Mouse (Mus musculus) hindbrain, postnatal 0 days (tissue): ENCODE results near the gene Tpm3. TPM values are rescaled to one million over a fixed set of nuclear protein-coding genes. Genes with fewer than 3 reads are reported as not detected.

Experiments
- ATAC-seq: fragments of 200-750 bp; cut with Nextera tagmentation; 2 replicates; pipeline ENCODE4 v1.8.0; 2017; ENCODE audit warnings: mild to moderate bottlenecking, moderate TSS enrichment, moderate library complexity
- DNase-seq: peaks from one replicate; pipeline ENCODE4 v3.0.0-alpha.2; 2015; ENCODE audit warnings: low spot score
- H3K27ac ChIP-seq: fragments of 300-500 bp; sonication (generic); 2 replicates; pipeline ENCODE4 v1.5.1; 2014; ENCODE audit warnings: mild to moderate bottlenecking
- H3K27me3 ChIP-seq: fragments of 300-500 bp; sonication (generic); 2 replicates; pipeline ENCODE4 v1.6.1; 2014; ENCODE audit warnings: low read length, mixed read lengths; ENCODE audit not compliant: insufficient read depth
- H3K36me3 ChIP-seq: fragments of 300-500 bp; sonication (generic); 2 replicates; pipeline ENCODE4 v1.6.1; 2014; ENCODE audit warnings: low read length, mixed read lengths; ENCODE audit not compliant: insufficient read depth
- H3K4me1 ChIP-seq: fragments of 300-500 bp; sonication (generic); 2 replicates; pipeline ENCODE4 v1.6.1; 2014; ENCODE audit warnings: antibody characterized with exemption, low read length, mixed read lengths; ENCODE audit not compliant: insufficient read depth
- H3K4me2 ChIP-seq: fragments of 300-500 bp; sonication (generic); 2 replicates; pipeline ENCODE4 v1.6.1; 2014; ENCODE audit warnings: low read depth, mild to moderate bottlenecking, low read length, moderate library complexity, mixed read lengths
- H3K4me3 ChIP-seq: fragments of 300-500 bp; sonication (generic); 2 replicates; pipeline ENCODE4 v1.5.1; 2014; ENCODE audit warnings: low read length
- H3K9ac ChIP-seq: fragments of 300-500 bp; sonication (generic); replicated peaks from 2 replicates; pipeline ENCODE4 v1.6.1; 2014; ENCODE audit warnings: mild to moderate bottlenecking, low read length, moderate library complexity, mixed read lengths
- H3K9me3 ChIP-seq: fragments of 300-500 bp; sonication (generic); 2 replicates; pipeline ENCODE4 v1.6.1; 2016; ENCODE audit warnings: low read length, mixed read lengths
- CTCF ChIP-seq: IDR thresholded peaks from 2 replicates; pipeline ENCODE4 v1.5.1; 2016; ENCODE audit warnings: antibody characterized with exemption, control low read depth, low read depth
- WGBS: fragments of 180-500 bp; shearing (Covaris S2); extraction: QIAGEN DNeasy Blood & Tissue Kit; methylation state at CpG from one replicate; pipeline ENCODE4 v1.1.7; 2014; 5-methylcytosine and 5-hydroxymethylcytosine counted together
- polyA plus RNA-seq: library from polyadenylated mRNA; unstranded; fragments of >200 nt; fragmentation: Nextera tagmentation; extraction: Ambion mirVana; gene quantifications from 2 replicates; pipeline ENCODE4 v1.2.1, GENCODE M21; 2015
- total RNA-seq: library from RNA; depleted of rRNA; stranded (reverse); fragments of >200 nt; gene quantifications from 2 replicates; pipeline ENCODE4 v1.2.3, GENCODE M21; 2014; rRNA removed

Tpm3 gene
- total RNA-seq (136 and 142 TPM in 2 replicates), polyA plus RNA-seq (300 and 302 TPM in 2 replicates)

DNA sequence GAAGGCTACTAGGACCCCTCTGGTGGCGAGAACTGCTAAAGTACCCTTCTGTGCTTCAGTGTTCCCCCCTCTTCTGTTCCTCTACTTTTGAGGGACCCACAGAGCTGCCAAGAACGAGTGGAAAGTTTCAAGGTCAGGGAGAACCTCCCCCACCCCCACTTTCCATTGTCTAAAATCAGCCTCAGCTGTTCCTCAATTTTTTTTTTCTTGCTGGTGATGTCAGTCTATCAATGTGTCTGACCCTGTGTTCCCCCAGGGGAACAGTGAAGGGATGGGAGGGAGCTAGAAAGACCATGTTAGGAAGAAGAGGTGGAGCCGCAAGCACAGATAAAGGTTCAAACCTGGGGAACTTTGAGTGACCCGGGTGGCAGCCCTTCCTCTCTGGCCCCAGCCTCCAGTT, at the start of gene Tpm3:
TSS of gene Tpm3 (plus strand) at position 356 of the 400 bp plus-strand sequence.
- no peak within 1 kb of the TSS for H3K4me2 ChIP-seq
- WGBS = 75% methylated on average over 4 of the region's 4 CpGs

DNA sequence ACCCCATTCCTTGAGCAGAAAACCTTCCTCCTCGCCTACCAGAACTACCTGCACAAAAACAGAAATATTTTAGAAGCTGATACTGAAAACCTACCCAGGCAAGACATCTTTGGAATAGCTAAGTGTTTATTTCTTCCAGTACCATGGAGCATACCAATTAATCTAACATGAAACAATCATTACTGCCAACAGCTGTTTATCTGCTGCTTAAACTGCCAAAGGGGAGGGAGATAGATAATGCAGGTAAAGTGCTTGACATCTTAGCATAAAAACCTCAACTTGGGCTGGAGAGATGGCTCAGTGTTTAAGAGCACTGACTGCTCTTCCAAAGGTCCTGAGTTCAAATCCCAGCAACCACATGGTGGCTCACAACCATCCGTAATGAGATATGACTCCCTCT, 37.8 kb upstream of the Tpm3 start:
- no peaks in the 10 kb centered on the region for H3K9me3 ChIP-seq
- no peak overlapping the region for H3K27ac ChIP-seq
- H3K4me1 ChIP-seq = no peaks in the 10 kb centered on the region
- peaks cover 50% of the 10 kb centered on the region for H3K36me3 ChIP-seq
- ATAC-seq = no peak
- no peak overlapping the region for H3K9ac ChIP-seq
- no peak overlapping the region for H3K4me2 ChIP-seq
- H3K27me3 ChIP-seq = no peaks in the 10 kb centered on the region
- H3K4me3 ChIP-seq = no peak overlapping the region
- DNase-seq = no peak
- TF ChIP-seq CTCF = no peak
- WGBS = 88% methylated on average over 2 of the region's 2 CpGs

More for the DNA sequence above, at the start of gene Tpm3:
- no peak within 1 kb of the TSS for H3K9ac ChIP-seq
- no peak for TF ChIP-seq CTCF
- H3K27ac ChIP-seq = no peak within 1 kb of the TSS
- no peak within 1 kb of the TSS for H3K4me3 ChIP-seq
- H3K9me3 ChIP-seq = no peaks in the 10 kb centered on the region
- no peaks in the 10 kb centered on the region; the same call in 1 of the 2 replicates for H3K4me1 ChIP-seq
- no peaks in the 10 kb centered on the region for H3K27me3 ChIP-seq
- ATAC-seq (no peak), DNase-seq (no peak)
- no peaks in the 10 kb centered on the region for H3K36me3 ChIP-seq

DNA sequence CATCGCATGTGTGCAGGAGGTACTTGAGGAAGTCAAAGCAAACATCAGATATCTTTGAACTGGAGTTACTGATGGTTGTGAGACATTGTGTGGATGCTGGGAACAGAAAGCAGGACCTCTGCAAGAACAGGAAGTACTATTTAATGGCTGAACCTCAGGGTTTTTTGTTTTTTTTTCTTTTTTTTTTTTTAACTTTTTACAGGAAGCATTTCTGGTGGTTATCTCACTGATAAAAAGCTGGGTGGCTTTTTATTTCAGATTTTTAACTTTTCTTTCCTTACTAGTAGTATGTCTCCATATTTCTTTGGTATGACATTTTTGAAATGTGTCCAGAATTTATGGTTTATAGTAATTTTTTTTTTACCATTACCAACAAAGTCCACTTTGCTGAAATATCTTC, 36.2 kb upstream of the Tpm3 start:
- 98% methylated on average over 1 of the region's 1 CpGs for WGBS
- ATAC-seq = no peak
- TF ChIP-seq CTCF = no peak
- Histone ChIP-seq H3K9ac (no peak overlapping the region), H3K36me3 (peaks cover 46% of the 10 kb centered on the region), H3K27me3 (no peaks in the 10 kb centered on the region), H3K27ac (no peak overlapping the region), H3K9me3 (no peaks in the 10 kb centered on the region), H3K4me1 (no peaks in the 10 kb centered on the region), H3K4me2 (no peak overlapping the region), H3K4me3 (no peak overlapping the region)
- DNase-seq = no peak

DNA sequence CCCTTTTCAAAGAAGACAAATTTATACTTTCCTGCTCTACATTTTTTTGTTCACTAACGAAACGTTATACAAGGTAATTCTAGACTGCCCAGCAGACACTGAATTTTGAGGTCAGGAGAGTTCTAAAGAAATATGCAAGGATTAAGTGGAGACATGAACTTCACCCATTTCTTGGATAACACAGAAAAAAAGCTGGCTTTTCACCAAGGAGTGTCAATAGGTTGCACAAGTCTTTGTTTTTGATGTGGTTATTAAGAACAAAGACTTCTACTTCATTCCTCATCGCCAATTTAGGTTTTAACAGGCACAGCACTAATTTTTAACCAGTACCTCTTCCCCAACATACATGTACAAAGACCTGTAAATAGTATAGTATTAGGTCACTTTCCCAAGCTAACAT, 22.8 kb upstream of the Tpm3 start:
- Histone ChIP-seq H3K9ac (no peak overlapping the region), H3K27me3 (no peaks in the 10 kb centered on the region), H3K36me3 (peaks cover 9% of the 10 kb centered on the region; the same call in 1 of the 2 replicates), H3K27ac (no peak overlapping the region), H3K9me3 (no peaks in the 10 kb centered on the region), H3K4me1 (peaks cover 16% of the 10 kb centered on the region), H3K4me2 (no peak overlapping the region), H3K4me3 (no peak overlapping the region)
- TF ChIP-seq CTCF = no peak
- DNase-seq = no peak
- ATAC-seq = no peak
- 58% methylated on average over 3 of the region's 3 CpGs for WGBS

DNA sequence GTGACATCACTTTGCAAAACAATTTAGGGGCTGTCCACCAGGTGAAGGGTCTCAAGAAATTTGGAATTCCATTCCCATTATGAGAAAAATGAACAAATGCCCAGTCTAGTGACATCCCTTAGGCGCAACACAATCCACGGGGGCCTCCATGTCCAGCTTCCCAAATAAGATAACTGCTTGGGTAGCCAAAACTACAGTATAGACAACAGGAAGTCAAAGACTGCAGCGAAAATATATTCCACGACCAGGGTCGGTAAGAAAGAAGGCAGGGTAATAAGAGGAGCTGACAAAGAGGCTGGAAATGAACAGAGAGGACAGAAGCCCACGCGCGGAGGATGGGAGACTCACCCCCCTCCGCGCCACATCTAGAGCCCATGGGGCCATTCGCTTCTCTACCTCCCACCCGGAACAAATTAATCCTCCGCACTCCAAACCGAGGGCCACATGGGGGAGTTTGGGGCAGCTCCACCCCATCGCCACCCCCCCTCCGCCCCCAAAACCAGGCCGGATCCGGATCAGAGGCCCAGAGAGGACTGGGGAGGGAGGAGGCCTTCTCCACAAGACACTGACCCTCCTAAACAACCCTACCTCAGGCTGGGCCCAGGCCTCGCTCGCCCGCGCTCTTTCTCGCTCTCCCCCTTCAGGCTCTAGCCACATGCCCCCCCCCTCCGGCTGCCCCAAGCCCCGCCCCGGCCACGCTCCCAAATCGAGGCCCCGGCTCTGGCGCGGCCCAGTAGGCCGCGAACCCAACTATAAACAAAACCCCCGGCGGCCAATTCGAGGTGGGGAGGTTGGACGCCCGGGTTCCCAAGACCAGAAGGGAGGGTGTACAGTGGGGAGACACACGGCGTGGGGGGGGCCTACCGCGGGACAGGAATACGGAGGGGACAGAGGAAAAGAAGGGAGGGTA, 20.8 kb upstream of the Tpm3 start, which contains the start of gene 4933434E20Rik:
TSS of gene 4933434E20Rik (plus strand) at position 196 of the 910 bp plus-strand sequence.
- Histone ChIP-seq H3K27me3 (no peaks in the 10 kb centered on the region), H3K4me2 (peak within 1 kb of the TSS; percentile 73), H3K4me1 (peaks cover 16% of the 10 kb centered on the region), H3K9ac (peak within 1 kb of the TSS; percentile 96), H3K27ac (peak within 1 kb of the TSS; percentile 91), H3K9me3 (no peaks in the 10 kb centered on the region), H3K36me3 (peaks cover 11% of the 10 kb centered on the region; the same call in 1 of the 2 replicates), H3K4me3 (peak within 1 kb of the TSS; percentile 70)
- TF ChIP-seq CTCF = peak; percentile 16; the same call in 1 of the 2 replicates
- peak; percentile 66 for ATAC-seq
- peak; percentile 69 for DNase-seq
- 1% methylated on average over 33 of the region's 43 CpGs for WGBS

DNA sequence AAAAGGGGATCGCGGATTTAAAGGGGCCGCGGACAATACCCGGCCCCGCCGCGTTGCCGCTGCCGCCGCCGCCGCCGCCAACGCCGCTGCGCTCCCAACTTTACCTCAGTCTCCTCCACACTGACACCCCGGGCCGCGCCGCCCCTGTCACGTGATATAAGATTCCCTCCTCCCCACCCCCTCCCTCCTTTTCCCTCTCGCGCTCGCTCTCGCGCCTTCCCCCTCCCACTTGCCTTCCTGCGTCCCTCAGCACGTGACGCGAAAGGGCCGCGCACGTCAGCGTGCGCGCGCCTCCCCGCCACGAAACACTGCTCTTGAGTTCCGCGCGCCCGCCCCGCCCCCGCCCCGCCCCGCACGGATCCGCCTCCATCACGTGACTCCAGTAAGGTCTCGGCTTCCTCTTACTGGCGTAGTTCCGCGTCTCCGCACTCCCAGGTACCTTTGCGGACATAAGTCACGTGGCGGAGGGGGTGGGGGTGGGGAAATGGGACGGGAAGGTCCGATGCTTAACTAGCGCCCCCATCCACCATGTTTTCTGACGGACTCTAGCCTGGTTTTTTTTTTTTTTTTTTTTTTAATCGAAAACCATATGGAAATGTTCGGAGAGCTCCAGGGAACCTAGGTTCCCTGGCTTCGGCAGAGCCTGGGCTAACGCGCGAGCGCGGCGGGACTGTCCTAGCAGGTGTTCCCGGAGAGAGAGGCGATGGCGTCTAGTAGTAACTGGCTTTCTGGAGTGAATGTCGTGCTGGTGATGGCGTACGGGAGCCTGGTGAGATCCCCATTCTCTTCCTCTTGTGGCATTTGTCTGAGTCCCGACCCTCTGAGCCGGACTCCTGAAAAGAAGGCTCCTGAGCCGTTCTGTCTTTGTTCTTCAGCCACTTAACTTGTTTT, 19.9 kb upstream of the Tpm3 start, which contains the start of gene Ubap2l:
TSS of gene Ubap2l (minus strand) at position 278 of the 891 bp plus-strand sequence.
- DNase-seq (peak; percentile 99), ATAC-seq (peak; percentile 95)
- peaks cover 19% of the 10 kb centered on the region; the same call in 1 of the 2 replicates for H3K36me3 ChIP-seq
- peaks cover 16% of the 10 kb centered on the region for H3K4me1 ChIP-seq
- no peaks in the 10 kb centered on the region for H3K27me3 ChIP-seq
- H3K4me3 ChIP-seq = peak within 1 kb of the TSS; percentile 70
- H3K4me2 ChIP-seq = peak within 1 kb of the TSS; percentile 73
- peak within 1 kb of the TSS; percentile 91 for H3K27ac ChIP-seq
- peak within 1 kb of the TSS; percentile 96 for H3K9ac ChIP-seq
- TF ChIP-seq CTCF = peak; percentile 47
- WGBS = 1% methylated on average over 71 of the region's 81 CpGs
- H3K9me3 ChIP-seq = no peaks in the 10 kb centered on the region
